Mouse (Mus musculus) telencephalon, adult 2 months (tissue): Measurements from ENCODE around the gene Cadm1.

Experiments used
- DNase-seq: peaks from one replicate; pipeline ENCODE4 v3.0.0-alpha.2; 2011; ENCODE audit warnings: low read depth, low spot score

Cadm1 gene

DNA sequence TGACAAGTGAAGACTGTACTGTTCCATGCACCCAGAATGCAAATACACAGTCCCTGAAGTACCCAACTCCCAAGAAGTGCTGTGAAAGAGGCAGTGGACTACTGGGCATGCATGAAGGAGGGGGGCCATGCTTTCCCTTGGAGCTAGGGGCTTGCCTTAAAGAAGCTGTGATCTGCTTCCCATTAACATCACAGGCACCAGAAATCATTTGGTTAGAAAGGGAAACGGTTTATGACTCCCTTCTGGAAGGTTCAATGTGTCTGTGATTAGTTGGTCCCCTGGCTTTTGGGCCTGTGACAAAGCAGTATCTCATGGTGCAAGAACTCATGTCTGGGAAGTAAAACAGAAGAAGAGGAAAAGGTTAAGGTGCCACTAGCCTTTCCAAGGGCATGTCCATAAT, 336.0 kb downstream of the Cadm1 start:
- DNase-seq, result no peak

GRCm38 (mm10) chr9:47867474-47867873, 337.5 kb downstream of the Cadm1 start:
- no peak for DNase-seq

DNA sequence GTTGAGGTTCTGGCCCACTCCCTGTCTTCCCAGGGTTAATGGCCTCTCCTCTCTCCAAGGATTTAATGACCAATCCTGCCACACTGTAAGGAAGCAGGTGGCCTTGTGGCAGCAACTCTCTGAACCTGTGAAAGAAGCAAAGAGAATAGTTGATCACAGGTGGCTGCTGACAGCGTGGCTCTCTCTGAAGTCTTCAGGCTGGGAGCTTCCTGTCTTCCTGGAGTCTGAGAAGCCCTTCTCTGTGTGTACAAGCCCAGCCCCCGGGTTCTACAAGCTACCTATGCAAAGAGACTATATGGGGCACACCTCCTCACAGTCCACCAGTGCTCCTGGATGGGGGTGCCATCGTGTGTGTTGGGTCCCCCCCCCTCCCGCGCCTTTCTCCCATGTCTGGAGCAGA, 339.7 kb downstream of the Cadm1 start:
- no peak for DNase-seq

DNA sequence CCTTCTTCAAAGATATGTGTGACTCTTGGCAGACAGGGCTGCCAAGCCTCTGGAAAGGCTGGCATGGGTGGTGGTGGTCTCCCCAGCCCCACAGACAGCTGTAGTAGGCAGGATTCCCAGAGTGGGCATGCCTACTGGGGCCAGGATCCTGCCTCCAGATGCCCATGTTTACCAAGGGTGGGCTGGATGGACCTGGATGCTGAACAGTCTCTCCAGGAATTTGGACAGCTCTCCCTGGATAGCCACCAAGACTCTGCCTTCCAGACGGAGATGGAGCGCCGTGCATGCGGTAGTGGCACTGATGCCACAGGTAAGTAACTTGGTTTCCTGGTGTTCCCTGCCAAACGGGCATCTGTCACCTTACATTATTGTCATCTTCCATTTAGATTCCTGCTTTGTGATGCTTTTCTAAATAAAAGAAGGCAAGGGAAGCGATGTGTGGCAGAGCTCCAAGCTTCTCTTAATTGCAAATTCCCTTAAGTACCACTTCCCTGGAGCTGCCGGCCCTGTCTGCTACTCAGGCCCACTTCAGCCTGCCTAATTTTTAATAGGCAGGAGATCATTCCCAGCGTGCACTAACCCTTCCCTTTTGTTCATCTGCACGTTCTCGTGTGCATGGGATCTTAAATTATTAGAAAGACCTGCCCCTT, 346.7 kb downstream of the Cadm1 start:
- no peak for DNase-seq

DNA sequence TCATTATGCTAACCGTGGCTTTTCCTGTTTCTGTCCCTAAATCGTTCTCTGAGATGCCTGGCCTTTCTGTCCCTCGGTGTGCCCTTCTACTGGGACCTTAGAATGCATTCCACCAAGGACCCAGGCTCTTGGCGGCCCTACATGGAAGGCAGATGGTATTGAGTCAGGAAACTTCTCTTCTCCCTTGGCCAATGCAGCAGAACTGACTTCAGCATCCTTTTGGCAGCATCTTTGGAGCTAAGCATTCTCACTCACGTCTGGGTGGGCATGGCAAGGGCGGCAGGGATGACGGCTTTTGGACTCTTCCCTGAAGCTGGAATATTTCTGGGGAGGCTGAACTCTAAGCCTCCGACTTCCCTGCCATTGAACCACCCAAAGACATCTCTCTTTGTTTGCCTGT, 350.2 kb downstream of the Cadm1 start:
- DNase-seq, result no peak

GRCm38 (mm10) chr9:47882372-47882771, 352.4 kb downstream of the Cadm1 start:
- no peak for DNase-seq

GRCm38 (mm10) chr9:47891721-47892120, 361.7 kb downstream of the Cadm1 start:
- DNase-seq, result no peak

DNA sequence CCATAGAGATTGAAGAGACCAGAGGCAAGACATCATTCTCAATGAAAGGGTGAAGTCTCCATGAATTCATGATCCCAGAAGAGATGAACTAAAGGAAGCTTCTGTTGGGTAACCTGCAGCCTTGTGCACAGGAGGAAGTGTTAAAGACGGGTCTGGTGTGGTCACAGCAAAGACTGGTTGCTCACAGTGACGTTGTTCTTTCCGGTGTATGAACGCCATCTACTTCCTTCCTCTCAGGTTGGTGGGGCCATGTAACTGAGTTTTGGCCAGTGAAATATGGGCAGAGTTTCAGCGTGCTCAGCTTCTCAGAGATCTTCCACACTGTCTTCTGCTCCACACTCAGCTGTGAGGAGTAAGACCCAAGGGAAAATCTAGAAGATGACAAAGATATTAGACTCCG, 363.0 kb downstream of the Cadm1 start:
- DNase-seq, result no peak

DNA sequence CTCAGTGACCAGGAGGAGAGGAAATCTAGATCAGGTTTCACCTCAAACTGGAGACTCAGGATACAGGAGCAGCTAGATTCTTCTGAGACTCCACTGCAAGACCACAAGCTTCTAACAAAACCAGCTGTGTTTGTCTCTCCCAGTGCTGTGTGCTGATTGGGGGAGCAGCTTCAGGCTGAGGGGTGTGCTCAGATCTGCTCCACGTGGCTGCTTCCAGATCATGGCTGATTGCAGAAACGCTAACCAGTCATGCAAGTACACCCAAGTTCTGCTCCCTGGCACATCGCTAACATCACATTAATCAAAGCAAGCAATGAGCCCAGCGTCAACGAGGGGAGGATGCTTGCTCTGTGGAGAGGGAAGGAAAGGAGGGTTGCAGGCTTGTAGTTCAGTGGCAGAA, 364.1 kb downstream of the Cadm1 start:
- DNase-seq, result no peak

- no peak for DNase-seq
Measured at GRCm38 (mm10) chr9:47894661-47895060, 364.7 kb downstream of the Cadm1 start.

DNA sequence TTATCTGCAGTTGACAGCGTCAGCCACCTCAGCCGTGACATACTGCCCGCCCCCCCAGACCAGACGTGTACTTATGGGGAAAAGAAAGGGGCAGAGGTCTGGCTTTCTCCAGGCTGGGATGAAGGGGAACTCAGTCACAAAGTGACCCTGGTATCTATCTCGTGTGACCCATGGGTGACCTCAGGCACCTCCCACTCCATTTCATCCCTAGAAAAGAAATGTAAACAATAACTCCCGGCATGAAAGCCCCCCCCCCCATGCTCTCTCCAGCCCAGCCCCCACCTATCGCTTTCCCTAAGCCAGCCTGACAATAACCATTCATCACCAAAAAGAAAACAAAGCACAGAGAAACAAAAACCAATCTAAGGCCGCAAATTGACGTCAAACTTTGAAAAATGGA, 365.1 kb downstream of the Cadm1 start:
- DNase-seq, result no peak

DNA sequence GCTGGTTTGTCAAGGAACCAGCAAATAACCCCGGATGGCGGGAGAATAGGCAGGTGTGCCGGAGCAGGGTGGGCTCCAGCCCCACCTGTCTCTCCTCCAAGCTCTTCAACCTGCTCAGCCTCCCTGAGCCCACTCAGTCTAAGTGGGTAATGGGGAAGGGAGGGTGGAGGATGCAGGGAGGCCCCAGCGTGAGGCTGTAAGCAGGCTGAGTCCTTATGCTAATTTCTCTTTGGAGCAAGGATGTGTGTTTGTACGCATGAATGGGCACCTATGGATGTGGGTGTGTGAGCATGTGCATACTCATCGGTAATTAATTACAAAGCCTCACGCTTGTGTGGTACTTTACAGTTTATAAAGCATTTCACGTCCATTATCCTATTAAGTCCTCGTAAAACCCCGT, 370.8 kb downstream of the Cadm1 start:
- no peak for DNase-seq

DNA sequence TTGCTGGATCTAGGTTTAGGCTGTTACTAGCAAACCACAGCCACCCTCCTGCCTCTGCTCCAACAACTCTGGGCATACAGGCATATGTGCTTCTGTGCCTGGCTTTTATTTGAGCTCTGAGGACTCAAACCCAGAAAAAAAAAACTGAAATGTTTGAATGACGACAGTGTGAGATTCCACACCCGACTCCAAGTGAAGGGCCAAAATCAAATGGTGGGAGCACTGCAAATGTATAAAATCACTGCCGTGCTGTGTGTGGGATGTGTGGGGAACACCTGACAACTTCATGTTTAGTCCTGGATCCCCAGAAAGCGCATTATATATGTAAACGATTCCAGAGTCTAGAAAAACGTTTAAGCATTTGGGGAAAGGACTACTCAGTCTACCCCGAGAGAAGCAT, 373.7 kb downstream of the Cadm1 start:
- peak; percentile 50 for DNase-seq

- no peak for DNase-seq
Measured at GRCm38 (mm10) chr9:47904339-47904922, 374.5 kb downstream of the Cadm1 start.

DNA sequence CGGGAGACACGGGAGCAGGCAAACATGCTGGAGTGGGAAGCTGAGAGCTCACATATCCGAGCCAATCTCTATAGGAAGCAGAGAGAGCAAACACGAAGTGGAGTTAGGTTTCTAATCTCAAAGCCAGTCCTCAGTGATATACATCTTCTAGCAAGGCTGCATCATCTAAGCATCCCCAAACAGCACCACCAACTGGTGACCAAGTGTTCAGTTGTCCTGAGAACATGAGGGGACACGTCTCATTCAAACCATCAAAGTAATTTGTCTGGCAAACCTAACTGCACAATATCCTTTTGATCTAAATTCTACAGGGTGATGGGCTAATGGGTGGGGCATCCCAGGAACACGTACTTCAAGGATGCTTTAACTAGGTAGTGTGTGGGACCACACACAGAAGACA, 376.5 kb downstream of the Cadm1 start:
- DNase-seq, result no peak
